ENCODE assay signal across 16 mouse cellular contexts in the genomic region with DNA sequence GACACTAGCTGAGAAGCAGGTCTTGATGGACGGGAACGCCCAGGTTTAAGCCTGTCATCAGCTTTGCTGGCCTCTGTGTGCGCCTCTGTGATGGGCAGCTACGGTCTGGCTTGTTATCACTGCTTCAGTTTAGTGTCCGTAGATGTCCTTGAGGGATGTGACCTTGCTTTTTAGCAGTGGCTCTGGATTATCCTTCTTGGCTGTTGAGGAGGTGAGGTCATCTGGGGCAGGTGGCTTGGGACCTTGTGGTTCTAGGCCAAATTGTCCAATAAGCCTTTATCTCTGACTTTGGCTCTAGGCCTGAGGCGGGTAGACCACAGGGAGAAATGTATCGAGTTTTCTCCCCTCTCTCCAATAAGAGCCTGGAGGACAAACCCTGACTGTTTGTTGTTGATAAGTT.
"Had no signal": no experiment of that assay in that cellular context is flagged by ENCODE, and none has a peak within 500 bp of the region (broad histone marks: within the 10 kb centered on the region; RNA-seq: fewer than 3 reads in every experiment).

No protein-coding gene starts in this region.

- ATAC-seq: liver, embryonic 12.5 days had no signal

- DNase-seq: kidney, postnatal 36 days; layer of hippocampus, adult 9-11 months; layer of hippocampus, postnatal 36 days; lung, embryonic 14.5 days; lung, postnatal 10 days; lung, postnatal 4 days; midbrain, embryonic 14.5 days; retina, postnatal 1 day; right cerebral cortex, postnatal 4 days; spleen, adult 18-20 months; thymus, postnatal 36 days had no signal

- H3K9ac ChIP-seq: limb, embryonic 15.5 days; liver, embryonic 12.5 days; lung, embryonic 14.5 days; neural tube, embryonic 15.5 days had no signal

- H3K4me1 ChIP-seq: liver, embryonic 12.5 days had no signal

- H3K4me2 ChIP-seq: limb, embryonic 15.5 days; liver, embryonic 12.5 days; lung, embryonic 14.5 days; neural tube, embryonic 15.5 days had no signal

- H3K9me3 ChIP-seq: limb, embryonic 15.5 days; liver, embryonic 12.5 days; midbrain, embryonic 10.5 days; neural tube, embryonic 15.5 days had no signal

- H3K36me3 ChIP-seq: limb, embryonic 15.5 days; liver, embryonic 12.5 days; midbrain, embryonic 10.5 days; neural tube, embryonic 15.5 days had no signal

- H3K27ac ChIP-seq: limb, embryonic 15.5 days; liver, embryonic 12.5 days; midbrain, embryonic 10.5 days; neural tube, embryonic 15.5 days had no signal

- H3K27me3 ChIP-seq: limb, embryonic 15.5 days; liver, embryonic 12.5 days; neural tube, embryonic 15.5 days had no signal

- H3K4me3 ChIP-seq: limb, embryonic 15.5 days; liver, embryonic 12.5 days; midbrain, embryonic 10.5 days; myocyte; neural tube, embryonic 15.5 days had no signal
